Mouse (Mus musculus) bone marrow macrophage, adult 2 months (primary cell): ENCODE data around the gene Ptpro. TPM values are rescaled to one million over a fixed set of nuclear protein-coding genes. Genes with fewer than 3 reads are reported as not detected.

Experiments
- H3K27ac ChIP-seq: 2 replicates; pipeline ENCODE4 v1.5.1; 2012; ENCODE audit warnings: low read depth, low read length; ENCODE audit not compliant: insufficient read depth
- H3K4me1 ChIP-seq: 2 replicates; pipeline ENCODE4 v1.6.1; 2012; ENCODE audit warnings: low read length; ENCODE audit not compliant: control insufficient read depth, insufficient read depth
- H3K4me3 ChIP-seq: 2 replicates; pipeline ENCODE4 v1.5.1; 2012; ENCODE audit warnings: mild to moderate bottlenecking, low read length, moderate library complexity; ENCODE audit not compliant: insufficient read depth
- CTCF ChIP-seq: IDR thresholded peaks from 2 replicates; pipeline ENCODE4 v1.5.1; 2012; ENCODE audit warnings: low read depth, mild to moderate bottlenecking, low read length, moderate library complexity
- POLR2A ChIP-seq: IDR thresholded peaks from 2 replicates; pipeline ENCODE4 v1.6.1; 2012; ENCODE audit warnings: mild to moderate bottlenecking, low read depth, low read length, borderline replicate concordance
- polyA plus RNA-seq: library from polyadenylated mRNA; stranded (reverse); fragments of >200 nt; gene quantifications from 2 replicates; pipeline ENCODE4 v1.2.4, GENCODE M21; 2012; ENCODE audit not compliant: missing spikeins, insufficient read depth, insufficient read length

The Ptpro gene
- polyA plus RNA-seq, 1 experiment, result 155 TPM

GRCm38 (mm10) chr6:137410510-137410909 is 158.4 kb downstream of the Ptpro start:
- H3K4me1 ChIP-seq, result peaks cover 38% of the 10 kb centered on the region
- H3K27ac ChIP-seq, result peak overlapping the region; percentile 96
- TF ChIP-seq POLR2A, result no peak
- TF ChIP-seq CTCF, result no peak
- peak overlapping the region; percentile 59 for H3K4me3 ChIP-seq

- Histone ChIP-seq H3K4me1 (peaks cover 28% of the 10 kb centered on the region), H3K4me3 (peak overlapping the region; percentile 62), H3K27ac (peak overlapping the region; percentile 80)
- TF ChIP-seq POLR2A (no peak), CTCF (no peak)
Measured at GRCm38 (mm10) chr6:137411901-137412378, 159.8 kb downstream of the Ptpro start.

DNA sequence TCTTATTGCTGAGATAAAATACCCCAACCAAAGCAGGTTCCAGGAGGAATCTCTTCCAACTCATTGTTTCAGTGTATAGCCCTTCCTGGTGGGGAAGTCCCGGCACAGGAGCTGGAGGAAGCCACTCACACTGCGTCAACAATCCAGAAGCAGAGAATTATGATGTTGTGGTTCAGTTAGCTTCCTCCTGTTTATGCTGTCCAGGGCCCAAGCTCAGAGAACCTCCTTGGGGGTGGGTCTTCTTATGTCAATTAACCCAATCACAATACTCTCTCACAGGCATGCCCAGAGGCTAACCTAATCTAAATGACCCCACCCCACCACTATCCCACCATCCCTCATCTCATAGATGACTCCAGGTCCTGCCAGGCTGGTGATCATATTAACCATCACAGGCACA is 160.9 kb downstream of the Ptpro start:
- peak overlapping the region; percentile 63 for H3K27ac ChIP-seq
- H3K4me3 ChIP-seq, result no peak overlapping the region; the same call in 1 of the 2 replicates
- TF ChIP-seq CTCF (no peak), POLR2A (no peak)
- peaks cover 28% of the 10 kb centered on the region for H3K4me1 ChIP-seq

DNA sequence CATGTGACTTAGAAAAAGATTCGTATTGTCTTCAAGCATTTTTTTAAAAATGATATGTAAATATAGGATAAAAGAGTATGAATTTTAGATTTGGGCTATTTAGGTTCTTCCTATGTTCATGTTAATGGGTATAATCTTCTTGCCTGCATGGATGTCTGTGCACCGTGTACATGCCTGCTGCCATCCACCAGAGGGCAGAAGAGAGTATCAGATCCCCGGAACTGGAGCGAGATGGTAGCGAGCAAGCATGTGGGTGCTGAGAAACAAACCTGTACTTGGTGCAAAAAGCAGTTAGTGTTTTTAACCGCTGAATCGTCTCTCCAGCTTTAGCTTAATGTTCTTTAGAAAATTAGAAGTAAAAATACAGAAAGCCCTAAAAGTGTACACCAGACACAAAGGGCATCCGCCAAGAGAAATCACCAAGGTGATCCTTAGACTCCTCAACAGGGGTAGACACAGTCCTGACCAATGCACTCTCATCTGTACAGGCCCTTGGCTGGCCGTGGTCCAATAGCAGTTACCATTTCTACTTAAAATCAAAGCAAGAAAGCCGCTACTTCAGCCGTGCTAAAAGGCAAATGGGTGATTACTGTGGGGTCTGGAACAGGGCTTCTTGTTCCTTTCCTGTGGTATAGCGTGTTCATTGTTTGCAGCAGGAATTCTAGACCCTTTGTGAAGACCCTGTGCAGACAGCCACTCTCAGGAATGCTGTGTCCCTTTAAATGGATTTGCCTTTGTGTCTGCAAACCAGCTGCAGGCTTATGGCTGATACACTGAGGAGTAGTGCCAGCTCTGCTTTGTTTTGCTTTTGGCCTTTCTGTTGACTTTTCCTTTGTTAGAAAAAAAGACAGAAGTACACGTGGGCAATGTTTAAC is 162.6 kb downstream of the Ptpro start:
- Histone ChIP-seq H3K4me3 (no peak overlapping the region), H3K4me1 (peaks cover 14% of the 10 kb centered on the region), H3K27ac (no peak overlapping the region)
- no peak for TF ChIP-seq POLR2A
- TF ChIP-seq CTCF, result peak; percentile 54; the same call in 1 of the 2 replicates

- Histone ChIP-seq H3K4me3 (no peak overlapping the region), H3K4me1 (no peaks in the 10 kb centered on the region), H3K27ac (no peak overlapping the region)
- no peak for TF ChIP-seq POLR2A
- no peak for TF ChIP-seq CTCF
Measured at GRCm38 (mm10) chr6:137422777-137423176, 170.7 kb downstream of the Ptpro start.

- H3K27ac ChIP-seq, result no peak overlapping the region
- TF ChIP-seq CTCF (no peak), POLR2A (no peak)
- no peaks in the 10 kb centered on the region for H3K4me1 ChIP-seq
- no peak overlapping the region for H3K4me3 ChIP-seq
Measured at GRCm38 (mm10) chr6:137423830-137424229, 171.7 kb downstream of the Ptpro start.

DNA sequence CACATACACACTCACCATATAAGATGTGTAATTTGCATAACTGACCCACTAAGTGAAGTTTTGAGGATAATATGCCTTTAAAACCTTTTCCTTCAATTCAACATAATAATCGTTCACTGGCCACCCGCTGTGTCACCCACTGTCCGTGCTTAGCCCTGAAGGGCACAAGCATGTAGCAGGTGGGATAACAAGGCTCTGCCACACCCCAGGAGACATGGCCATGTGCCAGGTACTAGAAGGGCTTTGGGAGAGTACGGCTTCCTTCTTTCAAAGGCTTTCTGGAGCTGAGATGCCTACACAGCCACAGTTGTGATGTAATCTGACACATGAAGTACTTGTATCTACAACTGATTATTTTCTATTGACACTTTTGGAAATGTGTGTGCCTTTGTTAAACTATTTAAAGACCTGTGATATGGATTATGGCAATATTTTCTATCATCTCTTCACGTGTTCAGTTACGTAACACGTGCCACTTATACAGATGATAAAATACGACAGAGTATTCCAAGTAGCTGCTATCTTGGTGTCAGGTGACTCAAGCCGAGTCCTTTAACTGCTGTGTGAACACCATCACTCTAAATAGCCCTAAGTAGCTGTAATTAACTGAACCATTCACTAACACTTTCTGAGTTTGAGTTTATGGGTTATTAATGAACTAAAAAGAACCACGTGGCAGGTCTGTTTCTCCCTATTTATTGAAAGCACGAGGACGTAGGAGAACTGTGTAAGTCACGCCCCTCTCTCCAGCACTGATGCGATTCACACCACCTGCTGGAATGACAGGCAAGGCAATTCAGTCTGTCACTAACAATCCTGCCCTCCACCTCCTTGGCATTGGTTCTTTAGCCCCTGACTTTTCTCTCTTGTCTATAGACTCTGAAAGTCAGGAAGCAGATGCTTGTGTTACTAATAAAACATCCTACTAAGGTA is 173.6 kb downstream of the Ptpro start:
- H3K27ac ChIP-seq, result no peak overlapping the region
- no peaks in the 10 kb centered on the region for H3K4me1 ChIP-seq
- no peak for TF ChIP-seq CTCF
- TF ChIP-seq POLR2A, result no peak
- no peak overlapping the region for H3K4me3 ChIP-seq

GRCm38 (mm10) chr6:137433521-137434137 is 181.5 kb downstream of the Ptpro start:
- TF ChIP-seq POLR2A, result no peak
- no peak for TF ChIP-seq CTCF
- no peak overlapping the region for H3K4me3 ChIP-seq
- no peaks in the 10 kb centered on the region for H3K4me1 ChIP-seq
- no peak overlapping the region for H3K27ac ChIP-seq

GRCm38 (mm10) chr6:137437486-137437885 is 185.4 kb downstream of the Ptpro start:
- Histone ChIP-seq H3K4me3 (no peak overlapping the region), H3K4me1 (no peaks in the 10 kb centered on the region), H3K27ac (no peak overlapping the region)
- TF ChIP-seq CTCF (no peak), POLR2A (no peak)
